Mouse (Mus musculus) urinary bladder, adult 2 months (tissue): ENCODE results near the gene Srarp. TPM values are rescaled to one million over a fixed set of nuclear protein-coding genes. Genes with fewer than 3 reads are reported as not detected.

Source experiments
- DNase-seq: peaks from one replicate; pipeline ENCODE4 v3.0.0; 2022; ENCODE audit warnings: low spot score
- polyA plus RNA-seq: library from polyadenylated mRNA; depleted of rRNA; stranded (reverse); fragments of >200 nt; gene quantifications from 2 replicates; pipeline ENCODE4 v1.2.3, GENCODE M21; 2012; rRNA removed

Gene Srarp
- polyA plus RNA-seq = 0.81 and 0.85 TPM in 2 replicates

GRCm38 (mm10) chr4:141435974-141436373 lies at the start of gene Srarp:
Srarp (minus strand) TSS chr4:141436105.
- no peak for DNase-seq

- no peak for DNase-seq
Measured at GRCm38 (mm10) chr4:141484071-141484470, 48.2 kb upstream of the Srarp start.

DNA sequence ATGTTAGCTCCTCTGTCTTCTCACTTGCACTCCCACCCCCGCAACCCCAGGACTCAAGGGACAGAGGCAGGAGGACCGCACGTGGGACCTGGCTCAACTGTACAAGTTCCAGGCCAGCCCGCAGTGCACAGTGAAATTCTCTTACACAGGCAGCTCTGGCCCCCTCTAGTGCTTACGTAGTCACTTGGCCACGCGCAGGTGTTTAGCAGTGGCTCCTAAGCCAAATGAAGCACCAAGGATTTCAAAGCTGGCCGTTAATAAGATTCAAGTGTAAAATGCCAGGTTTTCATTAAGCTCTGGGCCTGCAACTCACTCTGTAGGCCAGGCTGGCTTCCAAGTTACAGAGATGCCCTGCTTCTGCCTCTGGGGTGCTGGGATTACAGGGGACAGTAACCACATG lies 43.5 kb upstream of the Srarp start:
- DNase-seq = no peak

DNA sequence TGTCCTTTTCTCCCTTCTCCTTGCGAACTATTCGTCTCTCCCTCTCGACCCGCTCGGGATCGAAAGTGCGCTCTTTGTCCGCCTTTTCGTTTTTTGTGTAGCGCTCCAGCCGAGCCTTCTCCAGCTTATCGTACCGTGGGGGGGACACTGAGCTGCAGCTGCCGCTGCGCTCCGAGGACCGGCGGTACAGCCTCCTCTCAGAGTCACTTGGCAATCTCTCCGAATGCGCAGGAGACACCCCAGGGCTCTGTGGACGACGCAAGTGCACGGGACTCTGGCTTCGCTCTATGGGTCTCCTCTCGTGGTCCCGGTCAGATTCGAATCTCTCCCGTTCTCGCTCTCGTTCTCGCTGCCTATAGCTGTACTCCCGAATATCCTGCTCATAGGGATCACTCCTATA lies 42.9 kb upstream of the Srarp start:
- DNase-seq = no peak

DNA sequence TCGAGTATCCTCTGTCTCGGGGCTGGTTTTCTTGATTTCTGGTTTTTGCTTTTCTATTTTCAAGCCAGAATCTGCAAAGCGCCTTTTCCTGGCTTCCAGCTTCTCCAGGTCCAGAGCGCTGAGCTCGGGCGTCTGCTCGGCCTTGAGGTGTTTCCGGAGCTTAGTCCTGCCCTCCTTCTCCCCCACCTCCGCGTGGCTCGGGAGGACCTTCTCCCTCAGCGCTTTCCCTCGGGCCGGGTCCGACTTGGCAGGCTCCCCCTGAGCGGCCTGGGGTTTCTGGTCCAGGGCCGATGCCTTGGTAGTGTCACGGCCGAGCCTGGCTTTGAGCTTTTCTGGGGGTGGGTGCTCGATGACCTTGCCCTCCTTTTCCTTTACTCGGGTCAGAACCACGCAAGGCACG lies 42.3 kb upstream of the Srarp start:
- no peak for DNase-seq

- DNase-seq = peak; percentile 23
Measured at GRCm38 (mm10) chr4:141477681-141478102, 41.8 kb upstream of the Srarp start.

DNA sequence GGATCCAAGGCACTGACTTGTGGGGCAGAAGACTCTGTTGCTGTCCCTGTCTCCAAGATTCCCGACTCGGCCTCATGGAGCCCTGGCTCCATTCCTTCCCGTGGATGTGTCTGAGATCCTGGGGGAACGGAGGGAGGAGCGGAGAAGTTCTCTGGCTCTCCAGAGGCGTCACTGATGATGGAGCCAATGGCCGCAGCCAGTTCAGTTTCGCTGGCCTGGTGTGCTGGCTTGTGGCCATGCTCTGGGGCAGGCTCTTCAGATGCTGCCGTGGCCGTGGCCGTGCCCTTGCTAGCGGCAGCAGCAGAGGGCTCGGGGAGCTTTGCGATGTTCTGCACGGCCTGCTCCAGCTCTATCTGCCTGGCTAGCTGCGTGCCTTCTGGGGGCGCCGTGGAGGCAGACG lies 38.5 kb upstream of the Srarp start:
- DNase-seq = no peak

DNA sequence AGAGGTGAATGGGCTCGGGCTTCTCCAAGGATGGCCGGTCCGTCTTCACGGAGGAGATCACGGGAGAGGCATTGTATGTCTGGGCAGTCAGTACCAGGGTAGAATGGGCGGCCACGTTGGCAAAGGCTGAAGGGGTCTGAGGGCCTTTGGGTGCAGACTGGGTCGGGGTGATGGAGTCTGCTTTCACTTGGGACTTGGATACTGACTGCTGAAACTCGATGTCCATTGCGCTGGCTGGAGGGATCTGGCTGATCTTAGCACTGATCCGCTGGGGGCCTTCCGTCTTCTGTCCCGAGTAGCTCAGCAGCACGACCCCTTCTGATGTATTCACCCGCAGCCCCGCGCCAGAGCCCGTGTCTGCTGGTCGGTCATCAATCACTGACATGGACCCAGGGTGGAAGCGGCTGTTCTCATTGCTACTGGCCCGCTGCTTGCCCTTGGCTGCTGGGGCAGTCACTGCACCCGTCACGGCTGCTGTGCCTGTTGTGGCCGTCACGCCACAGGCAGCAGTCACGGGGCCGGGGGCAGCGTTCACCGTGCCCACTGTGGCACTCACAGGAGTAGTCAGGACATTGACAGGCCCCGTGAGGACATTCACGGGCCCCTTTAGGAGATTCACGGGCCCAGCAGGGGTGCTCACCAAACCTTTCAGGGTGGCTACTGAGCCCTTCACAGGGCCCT lies 36.9 kb upstream of the Srarp start:
- no peak for DNase-seq

DNA sequence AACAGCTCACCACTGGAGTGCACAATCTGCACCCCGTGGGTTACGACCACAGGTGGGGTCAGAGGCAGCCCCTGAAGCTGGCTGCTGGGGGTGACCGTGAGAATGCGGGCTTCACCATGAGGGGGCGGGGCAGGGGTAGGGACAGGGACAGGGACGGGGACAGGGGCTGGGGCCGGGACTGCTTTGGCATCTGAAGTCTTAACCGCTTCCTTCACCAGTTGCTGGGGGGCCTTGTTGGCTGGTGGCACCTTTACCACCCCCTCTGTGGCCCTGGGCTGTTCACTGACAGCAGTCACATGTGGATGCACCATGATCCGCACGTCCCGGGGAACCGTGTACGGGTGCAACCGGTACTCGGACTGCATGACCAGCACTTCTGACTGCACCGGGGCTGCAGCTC lies 35.6 kb upstream of the Srarp start:
- DNase-seq = no peak

GRCm38 (mm10) chr4:141469343-141469742 lies 33.4 kb upstream of the Srarp start:
- no peak for DNase-seq

DNA sequence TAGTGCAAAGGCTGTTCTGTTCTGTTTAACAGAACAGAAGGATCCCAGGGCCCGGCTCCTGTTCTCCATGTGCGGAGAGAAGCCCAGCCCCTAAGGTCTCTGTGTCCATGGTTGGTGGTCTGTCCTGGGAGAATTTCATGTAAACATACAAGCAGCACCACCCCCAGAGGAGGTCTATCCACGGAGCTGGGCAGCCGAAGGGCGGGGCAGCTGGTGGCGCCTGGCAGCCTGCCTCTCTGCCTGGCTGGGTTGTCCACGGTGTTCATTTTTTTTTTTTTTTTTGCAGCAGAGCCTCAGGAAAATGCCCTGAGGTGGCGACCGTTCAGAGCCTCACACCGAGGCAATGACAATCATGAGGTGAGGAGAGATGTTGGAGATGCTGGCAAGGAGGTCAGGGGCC lies 32.7 kb upstream of the Srarp start:
- peak; percentile 28 for DNase-seq

DNA sequence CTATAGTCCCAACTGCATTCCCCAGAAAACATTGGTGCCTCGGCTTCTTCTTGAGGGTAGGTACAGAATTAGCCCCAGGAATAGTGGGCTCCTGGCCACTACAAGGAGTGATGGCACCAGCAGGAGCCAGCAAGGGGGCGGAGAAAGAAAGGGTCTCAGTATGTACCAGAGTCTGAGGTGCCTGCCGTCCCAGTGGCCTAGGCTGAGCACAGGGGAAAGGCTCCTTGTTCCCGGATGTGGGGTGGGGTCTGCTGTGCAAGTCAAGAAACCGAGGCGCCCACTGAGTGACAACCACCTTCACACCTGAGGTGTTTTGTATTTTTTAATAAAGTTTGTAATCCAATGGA lies 31.6 kb upstream of the Srarp start:
- DNase-seq = no peak

GRCm38 (mm10) chr4:141466844-141467580 lies 31.1 kb upstream of the Srarp start:
- DNase-seq = no peak

GRCm38 (mm10) chr4:141466289-141466795 lies 30.4 kb upstream of the Srarp start:
- no peak for DNase-seq

GRCm38 (mm10) chr4:141465512-141466288 lies 29.8 kb upstream of the Srarp start:
- peak; percentile 24 for DNase-seq

DNA sequence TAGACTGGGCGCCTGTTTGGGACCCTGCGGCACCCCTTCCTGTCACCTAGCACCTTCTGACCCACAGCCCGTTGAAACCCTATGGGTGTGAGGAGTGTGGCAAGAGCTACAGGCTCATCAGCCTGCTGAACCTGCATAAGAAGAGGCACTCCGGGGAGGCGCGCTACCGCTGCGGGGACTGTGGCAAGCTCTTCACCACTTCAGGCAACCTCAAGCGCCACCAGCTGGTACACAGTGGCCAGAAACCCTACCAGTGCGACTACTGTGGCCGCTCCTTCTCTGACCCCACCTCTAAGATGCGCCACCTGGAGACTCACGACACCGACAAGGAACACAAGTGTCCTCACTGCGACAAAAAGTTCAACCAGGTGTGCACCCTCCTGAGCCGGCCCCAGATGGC lies 28.8 kb upstream of the Srarp start:
- no peak for DNase-seq

DNA sequence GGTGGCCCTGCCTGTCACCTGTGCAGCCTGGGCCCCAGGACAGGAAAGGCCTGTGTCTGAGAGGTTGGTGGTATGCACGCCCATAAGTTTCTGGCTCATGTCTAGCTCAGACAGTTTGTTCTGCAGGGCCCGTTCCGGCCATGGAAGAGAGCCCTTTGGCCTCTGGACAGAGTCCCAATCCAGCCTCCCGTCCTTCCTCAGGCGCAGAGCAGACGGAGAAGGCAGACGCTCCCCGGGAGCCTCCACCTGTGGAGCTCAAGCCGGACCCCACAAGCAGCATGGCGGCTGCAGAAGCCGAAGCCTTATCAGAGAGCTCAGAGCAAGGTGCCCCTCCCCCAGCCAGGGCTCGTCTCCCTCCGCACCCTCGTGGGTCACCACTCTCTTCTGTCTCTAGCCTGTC lies 27.6 kb upstream of the Srarp start:
- DNase-seq = no peak

DNA sequence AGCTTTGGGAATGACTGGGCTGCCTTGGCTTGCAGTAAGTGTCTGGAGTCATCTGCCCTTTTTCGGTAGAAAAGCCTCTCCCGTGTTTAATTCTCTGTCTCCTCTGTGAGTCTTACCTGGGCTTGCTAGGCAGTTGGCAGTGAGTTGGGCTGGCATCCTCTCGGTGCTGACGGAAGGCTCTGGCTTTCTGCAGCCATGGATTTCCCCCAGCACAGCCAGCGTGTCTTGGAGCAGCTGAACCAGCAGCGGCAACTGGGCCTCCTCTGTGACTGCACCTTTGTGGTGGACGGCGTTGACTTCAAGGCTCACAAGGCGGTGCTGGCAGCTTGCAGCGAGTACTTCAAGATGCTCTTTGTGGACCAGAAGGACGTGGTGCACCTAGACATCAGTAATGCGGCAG lies 25.7 kb upstream of the Srarp start:
- DNase-seq = no peak

DNA sequence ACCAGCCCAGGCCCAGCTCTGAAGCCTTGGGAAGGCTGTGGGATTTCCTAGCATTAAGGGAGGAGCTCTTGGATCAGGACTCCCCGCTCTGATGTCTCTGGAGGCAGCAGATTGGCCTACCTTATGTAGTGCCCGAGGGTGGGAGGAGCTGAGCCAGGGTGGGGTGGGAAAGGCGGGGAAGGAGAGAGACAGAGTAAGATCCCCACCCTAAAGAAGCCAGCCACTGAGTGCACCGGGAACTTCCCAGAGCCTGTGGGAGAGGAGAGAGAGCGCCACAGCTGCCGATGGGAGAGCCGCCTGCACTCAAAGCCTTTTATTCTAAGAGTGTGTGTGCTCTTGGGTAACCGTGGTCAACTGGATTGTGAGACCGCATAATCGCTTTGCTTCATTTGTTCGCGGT lies 25.2 kb upstream of the Srarp start:
- no peak for DNase-seq

DNA sequence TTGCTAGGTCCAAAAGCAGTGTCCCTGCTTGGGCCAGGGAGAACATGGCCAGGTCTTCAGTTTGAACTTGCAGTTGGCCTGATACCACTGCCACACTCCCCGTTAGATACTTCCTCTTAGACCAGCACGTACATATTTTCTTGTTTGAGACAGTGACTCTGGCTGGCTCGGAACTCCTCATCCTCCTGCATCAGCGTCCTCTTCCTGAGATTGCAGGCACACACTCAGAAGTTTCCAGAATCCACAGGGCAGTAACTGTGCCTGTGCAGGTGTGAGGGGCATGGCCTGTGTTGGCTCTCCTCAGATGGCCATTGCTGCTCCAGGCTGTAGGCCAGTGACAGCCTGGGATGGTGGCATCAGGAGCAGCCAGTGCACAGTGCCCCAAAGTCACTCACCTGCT lies 24.6 kb upstream of the Srarp start:
- DNase-seq = no peak

- no peak for DNase-seq
Measured at GRCm38 (mm10) chr4:141459766-141460165, 23.9 kb upstream of the Srarp start.

GRCm38 (mm10) chr4:141458888-141459287 lies 23.0 kb upstream of the Srarp start:
- DNase-seq = no peak

- DNase-seq = peak; percentile 49
Measured at GRCm38 (mm10) chr4:141458236-141458635, 22.3 kb upstream of the Srarp start.
